Mouse (Mus musculus) cortical plate, adult 2 months (tissue): ENCODE data around the gene Kcnj14.

Experiments
- CTCF ChIP-seq: fragments of 200-500 bp; IDR thresholded peaks from 2 replicates; pipeline ENCODE4 v1.5.1; 2011; ENCODE audit warnings: mild to moderate bottlenecking, control low read depth, low read length; ENCODE audit not compliant: insufficient read depth; ENCODE audit errors: extremely low read depth
- POLR2A ChIP-seq: fragments of 200-500 bp; IDR thresholded peaks from 2 replicates; pipeline ENCODE4 v1.6.1; 2011; ENCODE audit warnings: mild to moderate bottlenecking, low read length, control low read depth; ENCODE audit not compliant: insufficient read depth; ENCODE audit errors: extremely low read depth

GRCm38 (mm10) chr7:45833924-45834323 lies 9.3 kb upstream of the Kcnj14 start:
- TF ChIP-seq CTCF (no peak), POLR2A (no peak)
